Mouse (Mus musculus): ENCODE measurements around the gene Tmem25.

GRCm38 (mm10) chr9:44802808-44803450 is 3.8 kb upstream of the Tmem25 start, which contains the start of gene Ttc36:
- TF ChIP-seq CTCF (IDR thresholded peaks at IDR 0.05; ENCODE audit: low read depth), result no peak
- TF ChIP-seq EP300 (IDR thresholded peaks at IDR 0.05; ENCODE audit: low read depth), result peak; percentile 54; the same call in 1 of the 2 replicates
